Mouse (Mus musculus): ENCODE measurements around the gene Atp6v0a4. TPM values are rescaled to one million over a fixed set of nuclear protein-coding genes. Genes with fewer than 3 reads are reported as not detected.

The Atp6v0a4 gene
- not detected in 2 replicates for polyA plus RNA-seq (2012; ENCODE audit: low replicate concordance)

DNA sequence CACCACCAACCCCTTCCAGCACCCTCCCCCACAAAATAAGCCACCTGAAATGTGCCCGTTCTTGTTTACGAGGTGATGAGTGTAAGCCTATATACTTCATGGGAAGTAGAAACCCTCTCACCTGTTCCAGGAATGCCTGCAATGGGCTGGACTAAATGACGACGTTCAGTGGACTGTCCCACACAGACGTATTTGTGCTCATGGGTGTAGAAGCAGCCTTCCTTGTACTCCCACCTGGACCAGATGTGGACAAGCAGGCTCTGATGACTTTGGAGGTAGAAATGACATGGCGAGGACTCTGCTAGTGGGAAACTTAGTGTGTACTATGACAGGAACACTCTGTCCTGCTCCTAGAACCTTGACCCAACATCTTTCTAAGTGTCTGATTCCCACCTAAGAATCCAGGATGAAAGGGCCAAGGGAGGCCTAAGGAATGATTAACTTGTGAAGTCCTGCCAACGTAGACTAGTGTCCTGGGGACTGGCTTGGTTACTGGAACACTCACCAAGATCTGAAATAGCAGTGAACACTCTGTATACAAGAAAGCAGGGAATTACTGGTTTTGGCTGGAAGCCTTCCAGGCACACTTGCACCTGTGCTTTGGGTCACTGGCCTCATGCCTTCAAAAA is at the start of gene Atp6v0a4:
TSS of gene Atp6v0a4 (minus strand) at position 380 of the 629 bp plus-strand sequence.

GRCm38 (mm10) chr6:38109160-38109795 is 15.1 kb downstream of the Atp6v0a4 start, which contains the start of gene Tmem213:
TSS of gene Tmem213 (plus strand) at chr6:38109255.

GRCm38 (mm10) chr6:38046838-38047237 is 77.5 kb downstream of the Atp6v0a4 start, which contains the start of gene Svopl:
TSS of gene Svopl (minus strand) at chr6:38046996.

Other genes starting within 250 kb of the Atp6v0a4 start
- not detected in 2 replicates for gene Svopl, start 77.6 kb downstream of the Atp6v0a4 start, polyA plus RNA-seq (2012; ENCODE audit: low replicate concordance)
- not detected in 2 replicates for gene Tmem213, start 15.3 kb downstream of the Atp6v0a4 start, polyA plus RNA-seq (2012; ENCODE audit: low replicate concordance)
- 0.07 and 0.34 TPM in 2 replicates for gene D630045J12Rik, start 129.4 kb upstream of the Atp6v0a4 start, polyA plus RNA-seq (2012; ENCODE audit: low replicate concordance)
- gene Zc3hav1l, start 174.7 kb upstream of the Atp6v0a4 start, polyA plus RNA-seq (2012; ENCODE audit: low replicate concordance), result 0.33 and 0.53 TPM in 2 replicates
- 37.9 and 43.0 TPM in 2 replicates for gene Zc3hav1, start 230.0 kb upstream of the Atp6v0a4 start, polyA plus RNA-seq (2012; ENCODE audit: low replicate concordance)

All from hematopoietic multipotent progenitor cell, adult 10-12 weeks (in vitro differentiated cells).